Comparison of ENCODE assay signal across 11 mouse cellular contexts in the genomic region with DNA sequence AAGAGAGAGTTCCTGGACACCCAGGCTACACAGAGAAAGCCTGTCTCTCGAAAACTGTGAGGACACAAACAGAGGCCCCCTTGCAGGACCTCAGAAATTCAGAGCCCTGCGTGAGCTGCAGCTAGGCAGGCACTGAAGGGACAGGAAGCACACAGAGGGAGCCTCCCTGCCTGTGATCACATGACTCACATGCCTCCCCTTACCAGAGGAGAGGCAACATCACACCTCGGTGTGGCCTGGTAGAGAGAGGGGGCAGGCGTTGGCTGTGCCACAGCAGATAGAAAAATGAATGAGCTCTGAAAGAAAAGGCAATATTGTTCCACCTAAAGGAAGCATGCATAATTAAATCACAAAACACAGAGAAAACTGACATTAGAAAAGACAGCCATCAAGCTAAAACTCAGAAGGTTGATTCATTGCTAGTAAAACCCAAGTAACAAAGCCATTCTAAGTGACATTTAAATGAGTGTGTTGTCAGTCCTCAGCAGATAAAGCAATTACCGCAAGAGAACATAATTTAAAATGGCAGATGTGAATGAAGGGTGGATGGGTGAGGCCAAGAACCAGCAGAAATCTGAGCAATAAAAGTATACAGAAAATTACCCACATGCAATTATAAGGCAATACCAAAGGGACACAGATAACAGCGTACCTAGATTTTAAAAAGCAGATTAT.
A peak's percentile ranks its signal among the peaks of the same experiment; 100 is the strongest.
DNase-seq lines count a peak whose midpoint lies in the region; ATAC-seq and TF ChIP-seq lines count a peak whose summit lies in the region.
"Had no signal": no experiment of that assay in that cellular context is flagged by ENCODE, and none has a peak within 500 bp of the region (broad histone marks: within the 10 kb centered on the region; RNA-seq: fewer than 3 reads in every experiment).

No protein-coding gene starts in this region.

- intact Hi-C loops in left cerebral cortex, postnatal 10 days (cut with DNase I) = no loop called here

- H3K4me2 ChIP-seq in neural tube, embryonic 11.5 days (ENCODE audit: low read depth) = no peak overlapping the region
- no peak overlapping the region for H3K4me2 ChIP-seq in forebrain, postnatal 0 days (ENCODE audit: low read depth)
- H3K4me2 ChIP-seq: neural tube, embryonic 12.5 days had no signal

- H3K27ac ChIP-seq in neural tube, embryonic 11.5 days (ENCODE audit: low read depth, low read length) = no peak overlapping the region
- no peak overlapping the region for H3K27ac ChIP-seq in forebrain, postnatal 0 days (ENCODE audit: low read depth, low read length)
- H3K27ac ChIP-seq: neural tube, embryonic 12.5 days had no signal

- no peak overlapping the region for H3K9ac ChIP-seq in neural tube, embryonic 11.5 days (ENCODE audit: low read length)
- no peak overlapping the region for H3K9ac ChIP-seq in forebrain, postnatal 0 days
- H3K9ac ChIP-seq: neural tube, embryonic 12.5 days had no signal

- peak; percentile 15 for DNase-seq in adrenal gland, postnatal 14 days
- no peak for DNase-seq in adrenal gland, adult 8-10 months
- no peak for DNase-seq in neural tube, embryonic 11.5 days (ENCODE audit: low spot score)
- DNase-seq in neural tube, embryonic 10.5 days (ENCODE audit: extremely low spot score, low spot score) = no peak
- DNase-seq in forebrain, postnatal 0 days = peak; percentile 17
- DNase-seq in retina, embryonic 14.5 days (ENCODE audit: low spot score) = peak; percentile 15
- DNase-seq in kidney, postnatal 4 days = no peak
- no peak for DNase-seq in left cerebral cortex, postnatal 10 days (ENCODE audit: extremely low spot score in 1 of 2, low spot score in 2 of 2)

- no peaks in the 10 kb centered on the region for H3K27me3 ChIP-seq in neural tube, embryonic 11.5 days (ENCODE audit: control insufficient read depth, insufficient read depth, low read length)
- H3K27me3 ChIP-seq in forebrain, postnatal 0 days (ENCODE audit: insufficient read depth, low read length) = no peaks in the 10 kb centered on the region
- H3K27me3 ChIP-seq: neural tube, embryonic 12.5 days; Patski had no signal

- peak; percentile 65; the same call in 1 of the 2 replicates for ATAC-seq in neural tube, embryonic 11.5 days (ENCODE audit: insufficient read depth, low FRiP score, low TSS enrichment)
- peak; percentile 82; the same call in 1 of the 2 replicates for ATAC-seq in forebrain, postnatal 0 days
- ATAC-seq: lung, postnatal 0 days; Patski had no signal

- no peak overlapping the region for H3K4me3 ChIP-seq in neural tube, embryonic 11.5 days (ENCODE audit: low read depth, low read length)
- H3K4me3 ChIP-seq in forebrain, postnatal 0 days (ENCODE audit: low read depth, low read length) = no peak overlapping the region
- H3K4me3 ChIP-seq: neural tube, embryonic 12.5 days had no signal

- no peaks in the 10 kb centered on the region for H3K9me3 ChIP-seq in neural tube, embryonic 11.5 days (ENCODE audit: control insufficient read depth, low read length)
- H3K9me3 ChIP-seq in forebrain, postnatal 0 days (ENCODE audit: low read length) = no peaks in the 10 kb centered on the region
- H3K9me3 ChIP-seq: neural tube, embryonic 12.5 days had no signal

- WGBS in neural tube, embryonic 11.5 days = 37% methylated on average over 6 of the region's 6 CpGs
- 25% methylated on average over 6 of the region's 6 CpGs for WGBS in forebrain, postnatal 0 days

- no peaks in the 10 kb centered on the region for H3K36me3 ChIP-seq in neural tube, embryonic 11.5 days (ENCODE audit: control insufficient read depth, insufficient read depth, low read length)
- H3K36me3 ChIP-seq in forebrain, postnatal 0 days (ENCODE audit: insufficient read depth) = no peaks in the 10 kb centered on the region
- H3K36me3 ChIP-seq: neural tube, embryonic 12.5 days had no signal

- no peak for TF ChIP-seq CTCF in forebrain, postnatal 0 days (IDR thresholded peaks at IDR 0.05; ENCODE audit: low read depth)

- no peaks in the 10 kb centered on the region for H3K4me1 ChIP-seq in neural tube, embryonic 11.5 days (ENCODE audit: control insufficient read depth, insufficient read depth, low read length)
- no peaks in the 10 kb centered on the region for H3K4me1 ChIP-seq in forebrain, postnatal 0 days (ENCODE audit: insufficient read depth)
- H3K4me1 ChIP-seq: neural tube, embryonic 12.5 days had no signal

Comparison
In these comparisons a context has a peak if more than half of its experiments do, and no peak if none do; other contexts are left out.
1. DNase-seq: peak in adrenal gland, postnatal 14 days (single experiment), forebrain, postnatal 0 days (single experiment) and retina, embryonic 14.5 days (single experiment); none in adrenal gland, adult 8-10 months (single experiment), neural tube, embryonic 11.5 days (single experiment), neural tube, embryonic 10.5 days (single experiment), kidney, postnatal 4 days (0 of 2) and left cerebral cortex, postnatal 10 days (0 of 2).